Mouse (Mus musculus) spleen, postnatal 14 days (tissue): ENCODE measurements at regions not wholly inside any gene's neighbourhood (a gene's known extent, or its start where the extent isn't known, plus 50 kb on each side); places are given as distances from the start of the nearest gene placed in this dataset.

Experiments
- DNase-seq, 2 experiments: peaks; one replicate each; pipeline ENCODE4 v3.0.0; 2021 to 2022; ENCODE audit warnings: low spot score in 2 of 2

- DNase-seq, result no peak
These were observed 263.7 kb upstream of the Atp2b1 start for GRCm38 (mm10) chr10:98650533-98650932.

GRCm38 (mm10) chr10:98651127-98651526 is 263.1 kb upstream of the Atp2b1 start:
- DNase-seq, result no peak

- DNase-seq, result no peak
These were observed 262.6 kb upstream of the Atp2b1 start for GRCm38 (mm10) chr10:98651599-98651998.

- DNase-seq, result no peak
These were observed 262.1 kb upstream of the Atp2b1 start for GRCm38 (mm10) chr10:98652084-98652483.

- no peak for DNase-seq
These were observed 253.5 kb upstream of the Atp2b1 start for GRCm38 (mm10) chr10:98660747-98661146.

DNA sequence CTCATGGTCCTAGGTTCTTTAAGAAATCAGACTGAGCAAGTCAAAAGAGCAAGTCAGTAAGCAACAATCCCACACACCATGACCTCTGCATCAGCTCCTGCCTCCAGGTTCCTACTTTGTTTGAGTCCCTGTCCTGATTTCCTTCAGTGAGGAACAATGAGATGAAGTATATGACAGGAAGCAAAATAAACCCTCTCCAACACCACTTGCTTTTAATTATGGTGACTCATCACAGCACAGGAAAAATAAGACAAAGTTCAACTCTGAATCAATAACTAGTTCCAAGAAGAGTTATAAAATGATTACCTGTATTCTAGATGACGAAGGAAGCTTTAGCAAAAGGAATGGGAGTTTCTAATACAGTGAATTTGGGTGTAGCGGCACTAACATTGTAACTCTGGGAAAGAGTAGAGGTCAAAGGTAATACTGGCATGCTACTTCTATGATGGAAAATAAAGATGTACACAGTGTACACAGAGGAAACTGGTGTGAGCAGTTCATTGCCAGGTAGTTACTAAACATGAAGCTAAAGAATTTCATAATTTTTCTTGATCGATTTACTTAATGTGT is 248.2 kb upstream of the Atp2b1 start:
- no peak for DNase-seq

GRCm38 (mm10) chr10:98667728-98668127 is 246.5 kb upstream of the Atp2b1 start:
- no peak for DNase-seq

GRCm38 (mm10) chr10:98674131-98674530 is 240.1 kb upstream of the Atp2b1 start:
- no peak for DNase-seq

DNA sequence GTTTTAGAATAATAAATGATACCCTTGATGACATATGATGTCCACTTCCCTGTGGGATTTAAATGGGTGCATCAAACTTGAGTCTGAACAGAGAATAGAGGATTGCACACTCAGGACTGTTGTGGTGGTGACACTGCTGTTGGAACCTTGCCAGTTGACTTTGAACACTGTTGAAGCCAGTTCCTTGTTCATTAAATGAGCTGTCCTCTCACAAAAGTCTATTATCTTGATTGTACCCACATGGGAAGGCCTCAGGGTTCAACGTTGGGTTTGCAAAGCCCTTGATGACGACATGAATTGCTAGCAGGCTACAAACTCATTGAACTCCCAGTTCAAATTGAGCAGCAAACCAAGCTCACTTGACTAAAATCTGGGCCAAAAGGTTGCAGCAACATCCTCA is 237.3 kb upstream of the Atp2b1 start:
- DNase-seq, result no peak

DNA sequence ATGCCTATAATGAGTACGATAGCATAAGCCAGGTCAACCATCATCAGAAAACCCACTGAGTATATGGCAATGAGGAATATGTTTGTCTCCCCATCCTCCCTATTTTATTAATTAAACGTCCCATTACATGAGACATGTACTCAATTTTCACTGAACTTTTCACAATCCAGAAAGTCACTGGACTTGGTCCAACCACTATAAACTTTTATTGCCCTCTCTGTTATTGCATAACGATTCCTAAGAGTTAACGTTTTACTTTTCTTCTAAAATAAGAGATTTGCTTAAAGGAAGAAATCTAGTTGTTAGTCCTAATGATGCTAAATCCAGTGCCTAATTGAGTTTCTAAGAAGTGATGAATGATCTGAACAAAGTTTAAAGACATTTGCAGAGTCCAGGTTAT is 236.0 kb upstream of the Atp2b1 start:
- no peak for DNase-seq

DNA sequence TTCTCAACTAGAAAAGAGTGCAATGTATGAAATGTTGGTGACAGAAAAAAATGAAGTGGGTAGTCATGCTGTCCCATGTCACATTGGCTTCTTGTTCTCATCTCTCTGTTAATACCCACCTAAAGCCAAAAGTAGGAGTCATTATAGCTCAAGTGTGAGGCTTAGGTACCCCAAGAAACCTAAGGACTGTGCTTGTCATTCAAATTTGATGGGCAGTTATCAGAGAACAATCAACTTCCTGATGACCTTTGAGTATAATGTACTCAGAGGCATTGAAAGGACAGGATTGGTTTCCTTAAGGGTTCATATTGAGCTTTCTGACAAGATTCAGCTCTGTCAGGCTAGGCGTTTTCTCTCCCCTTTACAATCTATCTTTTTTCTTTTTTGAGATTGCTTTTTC is 231.8 kb upstream of the Atp2b1 start:
- no peak for DNase-seq

DNA sequence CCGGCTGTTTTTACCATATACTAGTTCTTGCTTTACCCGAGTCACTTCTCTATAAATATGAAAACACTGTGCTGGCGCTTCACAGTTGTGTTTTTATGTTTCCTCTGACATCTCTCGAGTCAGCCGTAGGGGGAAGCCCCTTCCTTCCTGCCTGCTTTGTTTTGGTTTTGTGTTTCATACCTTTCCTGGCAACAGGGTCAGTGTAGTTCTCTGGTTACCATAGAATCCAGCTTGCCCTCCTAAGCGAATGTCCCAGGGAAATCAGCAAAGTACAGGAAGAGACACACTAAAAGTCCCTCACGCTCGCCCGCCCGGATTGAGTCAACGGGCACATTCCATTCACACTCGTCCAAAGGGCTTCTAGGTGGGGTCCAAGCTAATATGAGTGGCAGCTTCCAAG is 230.0 kb upstream of the Atp2b1 start:
- peak in 1 of 2 experiments; percentile 2 for DNase-seq

- no peak for DNase-seq
These were observed 229.5 kb upstream of the Atp2b1 start for GRCm38 (mm10) chr10:98684707-98685106.

DNA sequence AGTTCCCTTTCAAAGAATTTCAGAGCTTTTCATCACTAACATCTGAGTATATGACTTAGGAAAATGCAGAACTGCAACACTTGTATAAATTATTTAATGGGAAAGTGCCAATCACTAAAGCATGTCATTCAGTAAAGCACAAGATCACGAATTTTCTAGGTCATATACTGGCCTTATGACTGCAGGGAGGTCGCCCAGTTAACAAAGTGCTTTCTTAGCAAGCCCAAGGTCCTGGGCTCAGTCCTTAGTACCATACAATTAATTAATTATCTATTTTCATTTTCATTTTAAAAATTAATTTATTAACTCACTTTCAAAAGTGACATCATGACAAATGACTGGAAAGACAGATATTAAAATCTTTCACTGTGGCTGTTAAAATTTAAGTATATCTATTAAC is 228.5 kb upstream of the Atp2b1 start:
- DNase-seq, result no peak

DNA sequence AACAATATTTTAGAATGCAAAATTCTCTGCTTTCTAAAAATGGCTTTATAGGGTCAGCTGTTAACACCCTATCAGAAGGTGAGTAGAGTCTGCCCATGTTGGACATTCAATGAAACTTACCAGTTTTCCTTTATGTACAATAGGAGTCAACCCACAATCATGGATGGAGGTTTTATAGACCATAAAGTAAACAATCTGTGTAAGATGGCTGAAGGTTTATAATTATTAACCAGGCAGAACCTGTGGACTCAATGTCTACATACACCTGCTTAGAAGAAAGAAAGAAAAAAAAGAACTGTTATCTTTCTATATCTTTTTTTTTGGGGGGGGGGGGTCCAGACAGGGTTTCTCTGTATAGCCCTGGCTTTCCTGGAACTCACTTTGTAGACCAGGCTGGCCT is 227.8 kb upstream of the Atp2b1 start:
- DNase-seq, result no peak

DNA sequence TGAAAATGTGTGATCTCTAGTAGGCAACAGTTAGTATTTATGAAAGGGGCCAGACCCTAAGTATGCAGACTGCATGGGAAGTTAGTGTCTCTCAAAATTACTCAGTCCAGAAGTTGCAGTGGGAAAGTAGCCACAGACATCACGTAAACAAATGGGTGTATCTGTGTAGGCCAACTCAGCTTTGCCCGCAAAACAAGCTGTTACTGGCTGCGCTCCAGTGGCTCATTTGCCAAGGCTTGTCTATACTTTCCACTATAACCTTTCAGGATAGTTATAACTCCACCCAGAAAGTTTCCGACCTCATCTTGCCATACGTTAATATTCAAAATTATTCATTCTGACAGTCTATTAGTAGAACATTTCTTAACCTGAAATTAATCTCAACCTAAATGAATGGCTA is 222.4 kb upstream of the Atp2b1 start:
- DNase-seq, result no peak

- DNase-seq, result no peak
These were observed 219.4 kb upstream of the Atp2b1 start for GRCm38 (mm10) chr10:98694690-98695370.

DNA sequence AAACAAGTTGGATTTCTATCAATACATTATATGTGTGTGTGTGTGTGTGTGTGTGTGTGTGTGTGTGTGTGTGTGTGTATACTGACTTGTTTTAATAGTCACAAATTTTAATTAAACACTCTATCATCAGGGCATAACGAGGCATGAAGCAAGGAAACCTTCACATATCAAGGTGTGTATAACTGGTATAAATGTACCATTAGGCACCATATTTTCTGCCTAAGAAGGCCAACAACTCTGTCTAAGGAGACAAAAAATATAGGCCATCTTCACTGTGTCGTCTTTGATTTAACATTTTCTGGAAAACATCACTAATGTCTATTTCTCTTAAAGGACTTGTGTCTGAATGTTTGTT is 218.9 kb upstream of the Atp2b1 start:
- no peak for DNase-seq

DNA sequence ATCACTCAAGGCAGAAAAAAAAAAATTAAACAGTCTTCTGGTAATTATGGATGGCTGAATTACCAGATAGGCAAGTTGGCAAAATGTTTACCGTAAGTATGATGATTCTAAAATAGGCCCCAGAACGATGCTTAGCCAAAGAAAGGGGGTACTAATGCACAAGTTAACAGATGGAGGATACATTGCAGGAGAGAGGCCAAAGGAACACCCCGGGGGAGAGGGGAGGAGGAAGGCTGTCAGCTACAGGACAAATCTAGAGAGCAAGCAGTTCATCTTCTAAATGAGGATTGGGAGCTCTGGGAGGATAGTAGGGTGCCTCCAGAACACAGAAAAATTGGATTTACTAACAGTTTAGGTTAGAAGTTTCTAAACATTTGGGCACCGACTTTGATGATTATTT is 216.3 kb upstream of the Atp2b1 start:
- DNase-seq, result no peak

DNA sequence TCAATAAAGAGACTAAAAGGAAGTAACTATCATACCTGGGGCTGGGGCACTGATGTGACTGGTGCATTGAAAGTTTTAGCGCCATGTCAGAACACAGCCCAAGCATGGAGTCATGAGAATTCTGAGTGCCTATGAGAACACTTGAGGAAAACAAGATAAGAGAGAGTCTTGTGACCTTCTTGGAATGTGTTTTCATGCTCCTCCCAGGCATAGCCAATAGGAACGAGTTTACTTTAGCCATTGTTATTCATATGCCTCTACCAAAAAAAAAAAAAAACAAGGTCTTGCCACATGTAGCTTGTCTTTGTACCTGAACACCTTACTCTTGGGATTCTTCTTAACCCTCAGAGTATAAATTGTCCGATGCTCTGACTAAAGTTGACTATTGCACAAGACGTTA is 214.6 kb upstream of the Atp2b1 start:
- DNase-seq, result no peak

- no peak for DNase-seq
These were observed 213.8 kb upstream of the Atp2b1 start for GRCm38 (mm10) chr10:98700407-98700806.

DNA sequence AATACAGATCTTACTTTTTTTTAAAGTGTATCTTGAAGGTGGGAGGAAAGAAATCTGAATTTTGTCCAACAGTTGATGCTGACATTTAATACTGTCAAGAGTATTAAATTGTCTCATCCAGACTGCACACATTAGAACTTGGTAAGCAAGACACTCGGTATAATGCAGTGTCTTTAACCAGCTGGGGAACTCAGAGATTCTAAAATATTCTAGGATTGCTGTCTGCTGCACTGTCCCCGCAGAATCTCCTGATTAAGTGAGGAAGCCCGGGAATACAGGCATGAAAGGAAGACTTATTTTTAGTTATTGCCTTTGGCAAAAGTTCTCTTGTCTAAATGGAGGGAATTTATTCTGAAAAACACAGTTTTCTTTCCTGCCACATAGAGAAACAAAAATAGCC is 212.9 kb upstream of the Atp2b1 start:
- no peak for DNase-seq

GRCm38 (mm10) chr10:98702470-98703215 is 211.6 kb upstream of the Atp2b1 start:
- no peak for DNase-seq
